Mouse (Mus musculus): ENCODE results near the gene Gm15217. TPM values are rescaled to one million over a fixed set of nuclear protein-coding genes. Genes with fewer than 3 reads are reported as not detected.

Gene Gm15217
- total RNA-seq, 1 experiment from 2014 or later: not detected

GRCm38 (mm10) chr14:46391621-46392170 is 12.5 kb downstream of the Gm15217 start:
- DNase-seq: no peak

- no peak for DNase-seq
These were observed 19.0 kb downstream of the Gm15217 start for GRCm38 (mm10) chr14:46398091-46398695.

GRCm38 (mm10) chr14:46399925-46400324 is 20.7 kb downstream of the Gm15217 start:
- peak; percentile 20 for DNase-seq

GRCm38 (mm10) chr14:46408319-46408718 is 29.1 kb downstream of the Gm15217 start:
- no peak for DNase-seq

- no peak for DNase-seq
These were observed 29.8 kb downstream of the Gm15217 start for GRCm38 (mm10) chr14:46409016-46409415.

- DNase-seq: no peak
These were observed 31.4 kb downstream of the Gm15217 start for GRCm38 (mm10) chr14:46410557-46411120.

- no peak for DNase-seq
These were observed 33.3 kb downstream of the Gm15217 start for GRCm38 (mm10) chr14:46412497-46413000.

- DNase-seq: no peak
These were observed 39.3 kb downstream of the Gm15217 start for GRCm38 (mm10) chr14:46418371-46419097.

- peak; percentile 10 for DNase-seq
These were observed 40.1 kb downstream of the Gm15217 start for GRCm38 (mm10) chr14:46419269-46419668.

GRCm38 (mm10) chr14:46421823-46422222 is 42.6 kb downstream of the Gm15217 start:
- no peak for DNase-seq

- no peak for DNase-seq
These were observed 48.0 kb downstream of the Gm15217 start for GRCm38 (mm10) chr14:46427251-46427650.

- no peak for DNase-seq
These were observed 51.0 kb downstream of the Gm15217 start for GRCm38 (mm10) chr14:46430231-46430630.

Other genes with a start within 250 kb of the Gm15217 start
- gene Bmp4, start 11.3 kb downstream of the Gm15217 start, total RNA-seq (2021): 6.2 and 9.4 TPM in 2 replicates